Mouse (Mus musculus) ES-Bruce4 (cell line): ENCODE data around the gene Lrg1.

Experiments
- CTCF ChIP-seq: IDR thresholded peaks from one replicate; pipeline ENCODE4 v1.8.1; 2011; ENCODE audit warnings: low read depth, low read length
- EP300 ChIP-seq: IDR thresholded peaks from 2 replicates; pipeline ENCODE4 v1.6.1; 2011; ENCODE audit warnings: low read depth, low read length; ENCODE audit not compliant: insufficient read depth
- POLR2A ChIP-seq: IDR thresholded peaks from one replicate; pipeline ENCODE4 v1.8.1; 2011; ENCODE audit warnings: low read length; ENCODE audit not compliant: insufficient read depth

DNA sequence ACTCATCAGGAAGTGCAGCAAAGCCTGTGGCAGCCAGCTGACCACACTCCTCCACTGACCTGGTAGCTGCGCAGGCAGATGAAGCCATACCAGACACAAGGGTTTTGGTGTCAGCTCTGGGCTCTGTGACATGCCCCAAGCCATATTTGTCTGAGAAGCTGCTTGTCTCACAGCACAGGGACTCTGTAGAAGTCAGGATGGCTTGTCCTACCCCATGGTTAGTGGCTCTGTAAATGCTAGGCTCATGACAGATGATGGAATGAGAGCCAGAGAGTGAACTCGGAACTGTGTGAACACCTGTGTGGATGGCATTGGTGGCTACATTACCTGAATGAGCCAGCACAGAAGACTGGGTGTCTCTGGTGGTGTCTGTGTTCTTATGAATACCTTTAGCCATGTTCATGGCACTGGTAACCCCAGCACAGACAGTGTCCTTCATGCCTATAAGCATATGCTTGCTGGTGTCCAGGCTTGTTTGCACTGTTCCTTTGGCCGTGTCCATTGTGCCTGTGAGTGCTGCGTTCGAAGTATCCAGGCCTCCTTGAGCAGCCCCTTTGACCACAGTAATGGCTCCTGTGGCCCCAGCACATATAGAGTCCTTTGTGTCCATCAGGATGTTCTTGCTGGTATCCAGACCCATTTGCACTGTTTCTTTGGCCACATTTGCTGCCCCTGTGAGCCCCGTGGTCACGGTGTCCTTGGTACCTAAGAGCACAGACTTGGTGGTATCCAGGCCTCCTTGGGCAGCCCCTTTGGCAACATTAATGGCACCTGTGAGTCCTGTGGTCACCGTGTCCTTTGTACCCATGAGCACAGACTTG lies 18.1 kb downstream of the Lrg1 start:
- TF ChIP-seq EP300 (no peak), POLR2A (no peak), CTCF (no peak)
